Mouse (Mus musculus) fat pad, adult 2 months (tissue): ENCODE data around the gene Frmd4b.

Source experiments
- DNase-seq: peaks from one replicate; pipeline ENCODE4 v3.0.0-alpha.2; 2011; ENCODE audit warnings: low read depth, low spot score; ENCODE audit errors: extremely low read depth

Frmd4b gene

GRCm38 (mm10) chr6:97485886-97486386, 131.4 kb downstream of the Frmd4b start:
- DNase-seq: no peak

- no peak for DNase-seq
Observed at GRCm38 (mm10) chr6:97481912-97482311, 135.4 kb downstream of the Frmd4b start.

GRCm38 (mm10) chr6:97478981-97479860, 138.1 kb downstream of the Frmd4b start:
- no peak for DNase-seq

GRCm38 (mm10) chr6:97473672-97474071, 143.7 kb downstream of the Frmd4b start:
- no peak for DNase-seq

GRCm38 (mm10) chr6:97472873-97473550, 144.3 kb downstream of the Frmd4b start:
- no peak for DNase-seq

GRCm38 (mm10) chr6:97463898-97464524, 153.3 kb downstream of the Frmd4b start:
- DNase-seq: no peak

GRCm38 (mm10) chr6:97462421-97462820, 154.9 kb downstream of the Frmd4b start:
- DNase-seq: no peak

GRCm38 (mm10) chr6:97459112-97459511, 158.2 kb downstream of the Frmd4b start:
- DNase-seq: no peak

GRCm38 (mm10) chr6:97458358-97458757, 159.0 kb downstream of the Frmd4b start:
- DNase-seq: no peak

- DNase-seq: no peak
Observed at GRCm38 (mm10) chr6:97457954-97458353, 159.4 kb downstream of the Frmd4b start.

- DNase-seq: no peak
Observed at GRCm38 (mm10) chr6:97457210-97457609, 160.1 kb downstream of the Frmd4b start.

GRCm38 (mm10) chr6:97452223-97452622, 165.1 kb downstream of the Frmd4b start:
- DNase-seq: no peak

GRCm38 (mm10) chr6:97449806-97450205, 167.5 kb downstream of the Frmd4b start:
- DNase-seq: no peak

- DNase-seq: no peak
Observed at GRCm38 (mm10) chr6:97447020-97447419, 170.3 kb downstream of the Frmd4b start.

GRCm38 (mm10) chr6:97444145-97444544, 173.2 kb downstream of the Frmd4b start:
- no peak for DNase-seq

GRCm38 (mm10) chr6:97443522-97443921, 173.8 kb downstream of the Frmd4b start:
- no peak for DNase-seq

GRCm38 (mm10) chr6:97441357-97441756, 176.0 kb downstream of the Frmd4b start:
- DNase-seq: no peak

- DNase-seq: no peak
Observed at GRCm38 (mm10) chr6:97438918-97439645, 178.3 kb downstream of the Frmd4b start.

GRCm38 (mm10) chr6:97434753-97435152, 182.6 kb downstream of the Frmd4b start:
- no peak for DNase-seq

GRCm38 (mm10) chr6:97431309-97432004, 185.9 kb downstream of the Frmd4b start:
- DNase-seq: no peak
